Mouse (Mus musculus): Measurements from ENCODE around the gene Dact2. TPM values are rescaled to one million over a fixed set of nuclear protein-coding genes. Genes with fewer than 3 reads are reported as not detected.

The Dact2 gene
- total and polyA plus RNA-seq, 3 experiments, result not detected

- TF ChIP-seq SMC3 (IDR thresholded peaks at IDR 0.05; ENCODE audit: low read depth, low read length), result no peak
- TF ChIP-seq ZMIZ1 (IDR thresholded peaks at IDR 0.05; ENCODE audit: low read depth, low read length), result no peak
- no peak for TF ChIP-seq ZC3H11A (IDR thresholded peaks at IDR 0.05; ENCODE audit: low read depth, low read length)
- TF ChIP-seq NRF1 (IDR thresholded peaks at IDR 0.05; ENCODE audit: low read depth, low read length), result no peak
- TF ChIP-seq ZKSCAN1 (IDR thresholded peaks at IDR 0.05; ENCODE audit: borderline replicate concordance, low read depth, low read length), result no peak
- no peak for TF ChIP-seq ELF1 (IDR thresholded peaks at IDR 0.05; ENCODE audit: low read depth, low read length)
- no peak for TF ChIP-seq MAZ (IDR thresholded peaks at IDR 0.05; ENCODE audit: low read depth, low read length)
- no peak for TF ChIP-seq BHLHE40 (IDR thresholded peaks at IDR 0.05; ENCODE audit: low read depth, low read length)
- TF ChIP-seq MAX (IDR thresholded peaks at IDR 0.05; ENCODE audit: low read length), result no peak
- no peak for TF ChIP-seq USF2 (conservative IDR thresholded peaks at IDR 0.05; ENCODE audit: low read depth, low read length)
- no peak for TF ChIP-seq RCOR1 (conservative IDR thresholded peaks at IDR 0.05; ENCODE audit: low read depth, low read length)
- H3K4me3 ChIP-seq (replicated peaks in 1 of 3; ENCODE audit: low read depth in 2 of 3, low read length in 2 of 3, poor library complexity in 1 of 3), result no peak overlapping the region
- H3K4me2 ChIP-seq (ENCODE audit: insufficient read depth, low read depth, poor library complexity, severe bottlenecking), result no peak overlapping the region
- H3K9ac ChIP-seq (ENCODE audit: insufficient read depth, low read depth), result no peak overlapping the region
- dilution Hi-C loops (cut with MboI; ENCODE audit: extremely low pct_ligation_motif_present, extremely low pct_unique_long_range_greater_than_20kb, low sequenced_read_pairs) (no loop called here), in situ Hi-C loops (cut with MboI; ENCODE audit: low pct_ligation_motif_present, low pct_unique_long_range_greater_than_20kb, low sequenced_read_pairs) (no loop called here)
- H3K27me3 ChIP-seq (replicated peaks), result peaks cover 27% of the 10 kb centered on the region
- DNase-seq (ENCODE audit: extremely low read depth), result no peak
- no peaks in the 10 kb centered on the region for H3K79me2 ChIP-seq (replicated peaks; ENCODE audit: control insufficient read depth, extremely low read depth, insufficient read depth, poor library complexity, severe bottlenecking)
- H3K9me3 ChIP-seq (replicated peaks; ENCODE audit: low read length), result no peaks in the 10 kb centered on the region
- no peak overlapping the region for H3K27ac ChIP-seq (ENCODE audit: insufficient read depth, low read depth)
- H3K36me3 ChIP-seq (replicated peaks in 1 of 2; ENCODE audit: control insufficient read depth in 1 of 2, insufficient read depth in 1 of 2, low read length in 1 of 2), result no peaks in the 10 kb centered on the region
- no peaks in the 10 kb centered on the region for H3K4me1 ChIP-seq (ENCODE audit: control insufficient read depth in 1 of 2, insufficient read depth in 2 of 2)
Observed at GRCm38 (mm10) chr17:14225982-14226652, 22.0 kb upstream of the Dact2 start.

GRCm38 (mm10) chr17:14221893-14222615, 17.9 kb upstream of the Dact2 start:
- peaks cover 16% of the 10 kb centered on the region for H3K27me3 ChIP-seq (replicated peaks)
- no peak overlapping the region for H3K4me2 ChIP-seq (ENCODE audit: insufficient read depth, low read depth, poor library complexity, severe bottlenecking)
- TF ChIP-seq CTCF (conservative IDR thresholded peaks at IDR 0.05 in 1 of 2, IDR thresholded peaks at IDR 0.05 in 1 of 2; ENCODE audit: low read depth in 2 of 2, low read length in 2 of 2) (peak in 1 of 2 experiments; percentile 55; a peak in 2 of 4 replicates), NRF1 (IDR thresholded peaks at IDR 0.05; ENCODE audit: low read depth, low read length) (no peak), MAX (IDR thresholded peaks at IDR 0.05; ENCODE audit: low read length) (no peak), JUN (IDR thresholded peaks at IDR 0.05; ENCODE audit: insufficient read depth, low read depth, low read length) (no peak), ZNF384 (IDR thresholded peaks at IDR 0.05; ENCODE audit: low read depth, low read length) (no peak), SMC3 (IDR thresholded peaks at IDR 0.05; ENCODE audit: low read depth, low read length) (peak; percentile 35), RAD21 (IDR thresholded peaks at IDR 0.05; ENCODE audit: low read depth, low read length) (peak; percentile 20)
- no peaks in the 10 kb centered on the region for H3K36me3 ChIP-seq (replicated peaks in 1 of 2; ENCODE audit: control insufficient read depth in 1 of 2, insufficient read depth in 1 of 2, low read length in 1 of 2)
- dilution Hi-C loops (cut with MboI; ENCODE audit: extremely low pct_ligation_motif_present, extremely low pct_unique_long_range_greater_than_20kb, low sequenced_read_pairs) (no loop called here), in situ Hi-C loops (cut with MboI; ENCODE audit: low pct_ligation_motif_present, low pct_unique_long_range_greater_than_20kb, low sequenced_read_pairs) (loop anchor here (25.0 kb wide), 2 partner anchors 110 to 360 kb away; no protein-coding TSS in a partner anchor)
- no peak overlapping the region for H3K9ac ChIP-seq (ENCODE audit: insufficient read depth, low read depth)
- no peaks in the 10 kb centered on the region for H3K4me1 ChIP-seq (ENCODE audit: control insufficient read depth in 1 of 2, insufficient read depth in 2 of 2)
- peak; percentile 25 for DNase-seq (ENCODE audit: extremely low read depth)
- no peak overlapping the region for H3K4me3 ChIP-seq (replicated peaks in 1 of 3; ENCODE audit: low read depth in 2 of 3, low read length in 2 of 3, poor library complexity in 1 of 3)
- H3K27ac ChIP-seq (ENCODE audit: insufficient read depth, low read depth), result no peak overlapping the region
- H3K79me2 ChIP-seq (replicated peaks; ENCODE audit: control insufficient read depth, extremely low read depth, insufficient read depth, poor library complexity, severe bottlenecking), result no peaks in the 10 kb centered on the region
- H3K9me3 ChIP-seq (replicated peaks; ENCODE audit: low read length), result peaks cover 3% of the 10 kb centered on the region

Data from CH12.LX (cell line).